Mouse (Mus musculus) kidney, embryonic 14.5 days (tissue): ENCODE measurements at regions not wholly inside any gene's neighbourhood (a gene's known extent, or its start where the extent isn't known, plus 50 kb on each side); places are given as distances from the start of the nearest gene placed in this dataset.

Experiments used
- ATAC-seq: fragments of 200-750 bp; cut with Nextera tagmentation; 2 replicates; pipeline ENCODE4 v1.8.0; 2017; ENCODE audit warnings: moderate number of reproducible peaks, mild to moderate bottlenecking, moderate TSS enrichment, moderate library complexity; ENCODE audit not compliant: low FRiP score, low TSS enrichment
- H3K27ac ChIP-seq: fragments of 300-500 bp; sonication (generic); 2 replicates; pipeline ENCODE4 v1.5.1; 2014; ENCODE audit warnings: low read depth, mild to moderate bottlenecking, low read length, moderate library complexity, mixed read lengths
- H3K27me3 ChIP-seq: fragments of 300-500 bp; sonication (generic); 2 replicates; pipeline ENCODE4 v1.6.1; 2014; ENCODE audit warnings: mild to moderate bottlenecking, low read length; ENCODE audit not compliant: control insufficient read depth, insufficient read depth
- H3K36me3 ChIP-seq: fragments of 300-500 bp; sonication (generic); 2 replicates; pipeline ENCODE4 v1.6.1; 2014; ENCODE audit warnings: low read length, mixed read lengths; ENCODE audit not compliant: control insufficient read depth, insufficient read depth
- H3K4me1 ChIP-seq: fragments of 300-500 bp; sonication (generic); 2 replicates; pipeline ENCODE4 v1.6.1; 2014; ENCODE audit warnings: low read length, mixed read lengths; ENCODE audit not compliant: control insufficient read depth, insufficient read depth
- H3K4me2 ChIP-seq: fragments of 300-500 bp; sonication (generic); replicated peaks from 2 replicates; pipeline ENCODE4 v1.6.1; 2014; ENCODE audit warnings: low read depth, mild to moderate bottlenecking, low read length
- H3K4me3 ChIP-seq: fragments of 300-500 bp; sonication (generic); 2 replicates; pipeline ENCODE4 v1.5.1; 2014; ENCODE audit warnings: mild to moderate bottlenecking, low read length
- H3K9ac ChIP-seq: fragments of 300-500 bp; sonication (generic); 2 replicates; pipeline ENCODE4 v1.6.1; 2014; ENCODE audit warnings: low read depth, mild to moderate bottlenecking, low read length, moderate library complexity
- H3K9me3 ChIP-seq: fragments of 300-500 bp; sonication (generic); 2 replicates; pipeline ENCODE4 v1.6.1; 2016; ENCODE audit warnings: low read length; ENCODE audit not compliant: control insufficient read depth
- WGBS: fragments of 180-500 bp; shearing (Covaris S2); extraction: QIAGEN DNeasy Blood & Tissue Kit; methylation state at CpG from one replicate; pipeline ENCODE4 v1.1.7; 2014; 5-methylcytosine and 5-hydroxymethylcytosine counted together

DNA sequence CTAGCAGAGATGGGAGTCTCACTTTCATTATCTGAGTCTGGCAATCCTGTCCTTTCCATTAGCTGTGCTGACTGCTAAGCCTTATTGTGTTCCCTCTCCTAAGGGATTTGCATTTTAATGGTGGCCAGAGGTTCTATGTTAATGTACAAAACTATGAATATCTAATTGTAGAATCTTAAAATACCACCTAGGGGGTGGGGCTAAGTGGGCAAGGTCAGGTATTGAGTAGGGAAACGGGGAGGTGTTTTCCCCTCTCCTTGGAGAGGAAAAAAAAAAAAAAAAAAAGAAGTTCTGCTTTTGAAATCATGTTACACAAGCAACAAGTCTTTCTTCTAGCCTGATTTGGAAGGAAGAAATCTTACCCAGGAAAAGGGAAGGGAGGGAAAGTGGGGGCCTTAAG lies 106.7 kb upstream of the Gm4791 start:
- H3K27me3 ChIP-seq: no peaks in the 10 kb centered on the region
- WGBS: 55% methylated on average over 1 of the region's 1 CpGs
- H3K27ac ChIP-seq: no peak overlapping the region
- no peak overlapping the region for H3K4me2 ChIP-seq
- no peak overlapping the region for H3K4me3 ChIP-seq
- H3K9me3 ChIP-seq: no peaks in the 10 kb centered on the region
- no peaks in the 10 kb centered on the region for H3K4me1 ChIP-seq
- H3K36me3 ChIP-seq: no peaks in the 10 kb centered on the region
- H3K9ac ChIP-seq: no peak overlapping the region
- no peak for ATAC-seq

DNA sequence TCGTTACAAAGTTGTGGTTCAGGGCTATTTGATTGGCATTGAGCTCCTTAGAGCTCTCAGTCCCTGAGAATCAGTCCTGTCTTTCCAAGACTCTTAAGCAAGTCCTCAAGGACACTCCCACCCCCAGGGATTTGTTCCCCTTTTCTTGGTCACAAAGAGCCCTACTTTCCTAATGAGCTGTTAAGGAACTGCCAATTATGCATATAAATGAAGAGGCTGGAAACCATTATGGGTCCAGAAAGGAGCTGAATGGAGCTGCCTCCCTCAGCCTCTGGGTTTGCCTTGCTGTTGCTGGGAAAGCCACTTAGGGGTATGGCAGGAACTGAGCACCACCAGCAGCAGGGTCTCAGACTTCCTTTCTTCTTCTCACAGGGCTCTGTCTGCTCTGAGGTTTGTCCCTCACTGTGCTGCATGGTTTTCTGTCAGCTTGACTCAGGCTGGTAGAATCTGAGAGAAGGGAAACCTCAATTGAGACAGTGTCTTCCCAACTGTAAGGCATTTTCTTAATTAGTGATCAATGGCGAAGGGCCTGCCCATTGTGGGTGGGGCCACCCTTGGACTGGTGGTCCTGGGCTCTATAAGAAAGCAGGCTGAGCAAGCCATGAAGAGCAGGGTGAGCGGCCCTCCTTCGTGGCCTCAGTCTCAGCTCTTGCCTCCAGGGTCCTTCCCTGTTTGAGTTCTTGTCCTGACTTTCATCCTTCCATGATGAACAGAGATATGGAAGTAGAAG lies 108.4 kb upstream of the Gm4791 start:
- no peak overlapping the region for H3K27ac ChIP-seq
- no peaks in the 10 kb centered on the region for H3K4me1 ChIP-seq
- H3K9ac ChIP-seq: no peak overlapping the region
- H3K27me3 ChIP-seq: no peaks in the 10 kb centered on the region
- 80% methylated on average over 4 of the region's 4 CpGs for WGBS
- no peaks in the 10 kb centered on the region for H3K36me3 ChIP-seq
- no peak for ATAC-seq
- H3K9me3 ChIP-seq: no peaks in the 10 kb centered on the region
- H3K4me2 ChIP-seq: no peak overlapping the region
- no peak overlapping the region for H3K4me3 ChIP-seq

DNA sequence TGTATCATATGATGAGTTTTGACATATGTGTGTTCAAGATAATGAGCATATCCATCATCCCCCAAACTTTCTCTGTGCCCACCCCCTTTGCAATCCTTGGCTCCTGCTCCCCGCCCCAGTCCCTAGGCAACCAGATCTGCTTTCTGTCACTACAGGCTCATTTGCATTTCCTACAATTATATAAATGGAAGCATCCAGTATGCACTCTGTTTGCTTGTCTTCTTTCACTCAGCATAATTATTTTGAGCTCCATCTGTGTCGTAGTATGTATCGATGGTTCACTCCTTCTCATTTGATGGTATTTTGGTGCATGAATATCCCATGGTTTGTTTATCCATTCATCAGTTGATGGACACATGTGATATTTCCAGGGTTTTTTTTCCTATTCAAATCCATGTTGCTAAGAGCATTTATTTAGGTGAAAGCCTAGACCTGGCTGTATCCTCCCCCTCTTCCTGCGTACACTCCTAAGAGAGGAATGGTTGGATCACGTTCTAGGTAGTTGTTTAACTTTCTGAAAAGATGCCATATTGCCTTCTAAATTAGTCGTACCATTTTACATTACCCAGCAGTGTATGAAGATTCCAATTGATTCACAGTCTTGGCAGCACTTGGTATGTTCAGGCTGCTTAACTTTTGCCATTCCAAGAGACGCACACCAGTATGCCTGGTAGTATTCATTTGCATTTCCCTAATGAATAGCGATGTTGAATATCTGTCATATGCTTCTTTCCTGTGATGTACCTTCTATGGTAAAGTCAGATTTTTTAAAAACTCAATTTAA lies 127.1 kb upstream of the Gm4791 start:
- H3K9ac ChIP-seq: no peak overlapping the region
- H3K4me2 ChIP-seq: no peak overlapping the region
- H3K27ac ChIP-seq: no peak overlapping the region
- no peaks in the 10 kb centered on the region for H3K36me3 ChIP-seq
- no peak for ATAC-seq
- WGBS: 92% methylated on average over 8 of the region's 8 CpGs
- H3K4me1 ChIP-seq: no peaks in the 10 kb centered on the region
- H3K27me3 ChIP-seq: no peaks in the 10 kb centered on the region
- no peaks in the 10 kb centered on the region for H3K9me3 ChIP-seq
- H3K4me3 ChIP-seq: no peak overlapping the region

DNA sequence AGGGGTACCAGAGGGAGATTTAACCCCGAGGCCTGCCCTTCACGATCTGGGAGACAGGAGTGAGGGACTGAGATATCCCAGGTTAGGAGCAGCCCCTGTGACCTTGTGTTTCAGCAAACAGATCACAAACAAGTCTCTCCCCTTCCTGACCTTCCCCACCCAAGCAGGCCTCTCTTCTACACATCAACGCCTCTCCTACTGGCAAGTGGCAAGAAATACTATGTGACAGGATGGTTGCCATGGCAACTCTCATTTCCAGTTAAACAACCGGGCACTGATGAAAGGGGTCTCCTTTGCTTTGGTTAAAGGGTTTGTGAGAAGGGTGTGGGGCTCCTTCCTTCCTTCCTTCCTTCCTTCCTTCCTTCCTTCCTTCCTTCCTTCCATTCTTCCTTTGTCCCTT lies 134.6 kb upstream of the Gm4791 start:
- Histone ChIP-seq H3K4me3 (no peak overlapping the region), H3K9me3 (no peaks in the 10 kb centered on the region; the same call in 1 of the 2 replicates), H3K4me1 (no peaks in the 10 kb centered on the region), H3K27ac (no peak overlapping the region), H3K36me3 (no peaks in the 10 kb centered on the region), H3K9ac (no peak overlapping the region), H3K4me2 (no peak overlapping the region), H3K27me3 (no peaks in the 10 kb centered on the region)
- 13% methylated on average over 4 of the region's 4 CpGs for WGBS
- no peak for ATAC-seq

DNA sequence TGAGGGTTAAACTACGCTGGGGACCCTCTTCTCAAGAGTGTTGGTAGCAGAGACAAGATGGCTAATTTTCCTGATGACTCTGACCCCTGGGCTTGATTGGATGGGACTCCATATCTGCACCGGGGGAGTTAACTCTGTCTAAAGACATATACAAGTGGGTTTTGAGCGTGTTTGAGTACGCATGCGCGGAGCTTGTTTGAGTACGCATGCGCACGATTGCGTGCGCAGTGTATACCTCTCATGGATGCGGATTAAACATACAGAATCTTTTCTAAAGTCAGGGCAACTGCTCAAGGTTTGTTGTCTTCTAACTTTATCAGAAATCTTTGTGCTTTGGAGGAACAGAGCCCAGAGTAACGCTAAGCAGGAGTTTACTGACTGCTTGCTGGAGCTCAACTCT lies 146.8 kb upstream of the Gm4791 start:
- Histone ChIP-seq H3K36me3 (no peaks in the 10 kb centered on the region), H3K4me3 (no peak overlapping the region), H3K27ac (no peak overlapping the region), H3K4me2 (no peak overlapping the region), H3K9ac (no peak overlapping the region), H3K4me1 (no peaks in the 10 kb centered on the region), H3K9me3 (no peaks in the 10 kb centered on the region), H3K27me3 (no peaks in the 10 kb centered on the region)
- no peak for ATAC-seq
- 95% methylated on average over 13 of the region's 13 CpGs for WGBS

DNA sequence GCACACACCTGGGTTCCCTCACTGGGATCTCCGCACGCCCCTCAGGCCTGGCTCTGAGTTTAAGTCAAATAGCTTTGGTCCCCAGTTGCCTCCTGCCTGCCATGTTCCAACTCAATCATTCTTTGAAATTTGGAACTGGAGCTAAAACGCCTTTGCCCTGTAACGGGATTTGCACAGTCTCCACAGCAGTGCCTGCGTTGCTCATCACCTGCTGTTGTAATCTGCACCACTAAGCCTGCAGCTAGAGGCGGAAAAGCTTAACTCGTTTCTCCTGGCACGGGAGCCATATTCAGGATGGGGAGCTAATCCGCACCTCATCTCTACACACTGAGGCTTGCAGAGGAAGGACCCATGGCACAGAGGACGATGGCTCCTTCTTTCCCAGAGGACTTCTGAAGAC lies 147.2 kb upstream of the Gm4791 start:
- Histone ChIP-seq H3K9ac (no peak overlapping the region), H3K27me3 (no peaks in the 10 kb centered on the region), H3K36me3 (no peaks in the 10 kb centered on the region), H3K27ac (no peak overlapping the region), H3K4me1 (no peaks in the 10 kb centered on the region), H3K9me3 (no peaks in the 10 kb centered on the region), H3K4me2 (no peak overlapping the region), H3K4me3 (no peak overlapping the region)
- no peak for ATAC-seq
- WGBS: 85% methylated on average over 10 of the region's 10 CpGs

DNA sequence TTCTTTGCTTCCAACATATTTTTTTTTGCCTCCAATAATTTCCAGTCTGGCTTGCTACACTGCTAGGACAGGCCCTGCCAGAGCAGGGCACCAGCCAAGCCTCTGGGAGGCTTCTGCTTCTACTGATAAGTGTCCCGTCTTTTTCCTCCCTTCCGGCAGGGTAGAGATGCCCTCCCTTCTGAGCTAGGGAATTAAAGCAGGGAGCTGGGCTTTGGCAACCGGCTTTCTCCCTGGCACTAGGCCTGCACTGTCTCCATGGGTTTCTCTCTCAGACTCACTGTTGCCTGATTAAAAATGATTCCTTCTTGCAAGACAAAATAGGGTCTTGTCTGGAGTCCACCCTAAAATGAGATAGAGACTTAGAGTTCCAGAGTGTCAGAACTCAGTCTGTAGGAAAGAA lies 153.3 kb upstream of the Gm4791 start:
- Histone ChIP-seq H3K9me3 (no peaks in the 10 kb centered on the region), H3K4me1 (no peaks in the 10 kb centered on the region), H3K36me3 (no peaks in the 10 kb centered on the region), H3K4me2 (no peak overlapping the region), H3K27ac (no peak overlapping the region), H3K27me3 (no peaks in the 10 kb centered on the region), H3K9ac (no peak overlapping the region), H3K4me3 (no peak overlapping the region)
- 91% methylated on average over 3 of the region's 3 CpGs for WGBS
- ATAC-seq: no peak

DNA sequence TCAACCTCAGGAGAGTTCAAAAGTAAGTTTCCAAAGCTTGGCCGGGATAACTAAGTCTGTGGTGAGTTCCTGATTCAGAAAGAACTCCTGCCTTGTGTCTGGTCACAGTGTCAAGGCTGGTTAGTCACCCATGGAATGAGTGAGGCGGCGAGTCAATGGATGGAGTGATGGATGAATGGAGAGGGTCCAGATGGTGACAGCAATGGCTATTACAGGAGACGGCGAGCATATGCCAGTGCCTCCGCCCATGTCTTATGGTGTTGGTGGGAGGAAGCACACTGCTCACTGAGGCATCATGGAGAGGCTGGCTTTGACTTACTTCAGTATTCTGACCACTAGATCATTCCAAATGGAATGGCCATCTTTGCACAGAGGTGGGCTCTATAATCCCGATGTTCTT lies 154.8 kb upstream of the Gm4791 start:
- Histone ChIP-seq H3K4me3 (no peak overlapping the region), H3K36me3 (no peaks in the 10 kb centered on the region), H3K27me3 (no peaks in the 10 kb centered on the region), H3K9me3 (no peaks in the 10 kb centered on the region), H3K4me2 (no peak overlapping the region), H3K27ac (no peak overlapping the region), H3K4me1 (no peaks in the 10 kb centered on the region), H3K9ac (no peak overlapping the region)
- no peak for ATAC-seq
- WGBS: 54% methylated on average over 7 of the region's 7 CpGs

DNA sequence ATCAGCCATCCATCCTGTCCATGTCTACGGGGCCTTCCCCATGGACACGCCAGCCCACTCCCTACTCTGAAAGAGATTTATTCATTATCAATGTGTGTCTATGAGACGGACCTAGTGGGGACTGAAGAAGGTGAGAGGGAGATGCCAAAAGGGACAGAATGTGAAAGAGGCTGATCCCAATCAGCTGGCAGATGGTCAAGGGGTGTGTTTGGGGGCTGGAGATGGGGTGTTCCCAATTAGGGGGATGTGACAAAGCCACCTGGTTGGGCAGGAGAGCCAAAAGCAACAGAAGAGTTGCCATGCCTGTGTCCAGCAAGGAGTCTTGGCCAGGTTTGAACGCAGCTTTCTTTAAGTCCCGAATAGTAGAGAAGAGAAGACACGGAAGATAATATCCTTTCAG lies 157.0 kb upstream of the Gm4791 start:
- no peaks in the 10 kb centered on the region for H3K36me3 ChIP-seq
- H3K27ac ChIP-seq: no peak overlapping the region
- no peak for ATAC-seq
- H3K9me3 ChIP-seq: no peaks in the 10 kb centered on the region
- no peak overlapping the region for H3K4me2 ChIP-seq
- H3K9ac ChIP-seq: no peak overlapping the region
- WGBS: 87% methylated on average over 6 of the region's 6 CpGs
- H3K27me3 ChIP-seq: no peaks in the 10 kb centered on the region
- no peak overlapping the region for H3K4me3 ChIP-seq
- H3K4me1 ChIP-seq: no peaks in the 10 kb centered on the region
